Mouse (Mus musculus) embryonic facial prominence, embryonic 11.5 days (tissue): Measurements from ENCODE around the gene Tln2. TPM values are rescaled to one million over a fixed set of nuclear protein-coding genes. Genes with fewer than 3 reads are reported as not detected.

Experiments used
- ATAC-seq: fragments of 200-750 bp; cut with Nextera tagmentation; replicated peaks from 2 replicates; pipeline ENCODE4 v1.8.0; 2017; ENCODE audit warnings: low read depth; ENCODE audit not compliant: insufficient number of reproducible peaks, low FRiP score, low TSS enrichment
- DNase-seq: peaks from one replicate; pipeline ENCODE4 v3.0.0-alpha.2; 2015; ENCODE audit warnings: low spot score
- H3K27ac ChIP-seq: fragments of 300-500 bp; sonication (generic); replicated peaks from 2 replicates; pipeline ENCODE4 v1.5.1; 2014; ENCODE audit warnings: mild to moderate bottlenecking, low read depth, low read length, control low read depth
- H3K27me3 ChIP-seq: fragments of 300-500 bp; sonication (generic); 2 replicates; pipeline ENCODE4 v1.6.1; 2014; ENCODE audit warnings: mild to moderate bottlenecking, low read length, moderate library complexity, mixed read lengths; ENCODE audit not compliant: control insufficient read depth, insufficient read depth
- H3K36me3 ChIP-seq: fragments of 300-500 bp; sonication (generic); replicated peaks from 2 replicates; pipeline ENCODE4 v1.6.1; 2014; ENCODE audit warnings: low read depth, mild to moderate bottlenecking, low read length, moderate library complexity, mixed read lengths; ENCODE audit not compliant: control insufficient read depth, insufficient read depth
- H3K4me1 ChIP-seq: fragments of 300-500 bp; sonication (generic); 2 replicates; pipeline ENCODE4 v1.6.1; 2014; ENCODE audit warnings: low read length, mixed read lengths; ENCODE audit not compliant: control insufficient read depth, insufficient read depth
- H3K4me2 ChIP-seq: fragments of 300-500 bp; sonication (generic); 2 replicates; pipeline ENCODE4 v1.6.1; 2014; ENCODE audit warnings: low read depth, mild to moderate bottlenecking, control low read depth, low read length, moderate library complexity
- H3K4me3 ChIP-seq: fragments of 300-500 bp; sonication (generic); 2 replicates; pipeline ENCODE4 v1.5.1; 2014; ENCODE audit warnings: low read depth, low read length, control low read depth
- H3K9ac ChIP-seq: fragments of 300-500 bp; sonication (generic); replicated peaks from 2 replicates; pipeline ENCODE4 v1.6.1; 2014; ENCODE audit warnings: mild to moderate bottlenecking, control low read depth, low read length
- H3K9me3 ChIP-seq: fragments of 300-500 bp; sonication (generic); replicated peaks from 2 replicates; pipeline ENCODE4 v1.6.1; 2016; ENCODE audit warnings: mild to moderate bottlenecking, low read length, inconsistent platforms, mixed read lengths; ENCODE audit not compliant: control insufficient read depth
- WGBS: fragments of 180-500 bp; shearing (Covaris S2); extraction: QIAGEN DNeasy Blood & Tissue Kit; methylation state at CpG from one replicate; pipeline ENCODE4 v1.1.7; 2014; 5-methylcytosine and 5-hydroxymethylcytosine counted together
- polyA plus RNA-seq: library from polyadenylated mRNA; unstranded; fragments of >200 nt; fragmentation: Nextera tagmentation; extraction: Ambion mirVana; gene quantifications from 2 replicates; pipeline ENCODE4 v1.2.1, GENCODE M21; 2014

Tln2 gene
- polyA plus RNA-seq, 1 experiment from 2014 or later = 25.3 TPM

DNA sequence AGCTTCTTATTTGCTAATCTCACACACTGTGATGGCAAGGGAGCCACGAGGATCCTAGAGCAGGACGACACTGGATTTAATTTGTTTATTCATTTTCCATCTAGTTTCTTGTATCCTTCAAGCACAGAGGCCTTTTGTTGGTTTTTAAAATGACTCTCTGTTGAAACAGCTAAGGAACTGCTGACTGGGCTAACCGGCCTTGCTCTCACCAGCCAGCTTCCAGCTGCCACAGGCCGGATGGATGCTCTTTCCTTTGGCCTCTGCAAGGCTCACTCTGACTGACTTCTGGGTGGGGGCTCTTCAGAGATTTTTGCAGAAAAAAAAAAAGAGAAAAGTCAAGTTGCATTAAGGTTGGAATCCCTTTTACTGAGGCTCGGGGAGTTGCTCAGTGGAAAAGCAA lies 258.7 kb downstream of the Tln2 start:
- no peaks in the 10 kb centered on the region; the same call in 1 of the 2 replicates for H3K36me3 ChIP-seq
- no peak overlapping the region for H3K4me3 ChIP-seq
- H3K27ac ChIP-seq = no peak overlapping the region
- H3K27me3 ChIP-seq = no peaks in the 10 kb centered on the region
- no peaks in the 10 kb centered on the region for H3K4me1 ChIP-seq
- 65% methylated on average over 5 of the region's 5 CpGs for WGBS
- DNase-seq (no peak), ATAC-seq (no peak)
- no peak overlapping the region for H3K4me2 ChIP-seq
- no peaks in the 10 kb centered on the region for H3K9me3 ChIP-seq
- no peak overlapping the region for H3K9ac ChIP-seq

DNA sequence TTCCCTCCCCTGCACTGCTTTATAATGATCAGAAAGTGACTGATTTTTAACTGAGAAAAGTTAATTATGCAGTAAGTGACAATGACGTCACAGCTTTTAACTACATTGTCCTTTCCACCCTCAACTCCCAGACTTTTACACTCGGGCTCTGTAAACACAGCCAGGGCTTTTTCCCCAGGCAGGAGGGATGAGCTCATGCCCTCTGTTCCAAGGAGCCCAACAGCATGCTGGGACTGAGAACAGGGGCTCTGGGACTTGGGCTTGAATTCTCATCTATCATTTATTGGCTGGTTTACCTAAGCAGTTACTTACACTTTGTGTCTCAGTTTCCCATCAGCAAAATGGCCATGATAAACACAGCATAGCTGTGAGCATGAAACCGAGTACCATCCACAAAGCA lies 259.2 kb downstream of the Tln2 start:
- H3K4me1 ChIP-seq = no peaks in the 10 kb centered on the region
- DNase-seq (no peak), ATAC-seq (no peak)
- no peak overlapping the region for H3K9ac ChIP-seq
- no peak overlapping the region for H3K27ac ChIP-seq
- WGBS = 46% methylated on average over 3 of the region's 3 CpGs
- no peak overlapping the region for H3K4me3 ChIP-seq
- H3K9me3 ChIP-seq = no peaks in the 10 kb centered on the region
- no peaks in the 10 kb centered on the region; the same call in 1 of the 2 replicates for H3K36me3 ChIP-seq
- no peaks in the 10 kb centered on the region for H3K27me3 ChIP-seq
- no peak overlapping the region for H3K4me2 ChIP-seq

DNA sequence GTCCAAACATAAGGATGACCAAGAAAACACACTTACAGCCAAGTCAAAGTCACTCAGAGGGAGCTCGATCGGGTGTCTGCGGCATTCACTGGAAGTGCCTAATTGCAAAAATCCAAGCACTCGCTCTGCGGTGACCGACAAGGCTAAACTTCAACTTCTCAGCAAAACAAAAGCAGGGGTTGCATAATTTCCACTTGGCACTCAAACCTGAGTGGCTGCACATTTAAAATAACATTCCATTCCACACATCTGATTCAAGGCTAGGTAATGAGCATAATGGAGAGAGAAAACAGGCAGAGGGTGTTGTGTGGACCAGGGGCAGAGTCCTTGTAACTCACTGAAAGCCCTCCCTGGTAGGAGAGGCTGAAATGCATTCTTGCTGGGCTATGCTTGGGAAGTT lies 260.3 kb downstream of the Tln2 start:
- Histone ChIP-seq H3K4me3 (no peak overlapping the region), H3K9ac (no peak overlapping the region), H3K27ac (0 out of 2 replicates have a peak overlapping the region, but pooled peaks have one; percentile 2), H3K27me3 (no peaks in the 10 kb centered on the region), H3K4me1 (no peaks in the 10 kb centered on the region), H3K9me3 (no peaks in the 10 kb centered on the region), H3K4me2 (no peak overlapping the region), H3K36me3 (no peaks in the 10 kb centered on the region)
- ATAC-seq = no peak
- no peak for DNase-seq
- WGBS = 80% methylated on average over 6 of the region's 6 CpGs

DNA sequence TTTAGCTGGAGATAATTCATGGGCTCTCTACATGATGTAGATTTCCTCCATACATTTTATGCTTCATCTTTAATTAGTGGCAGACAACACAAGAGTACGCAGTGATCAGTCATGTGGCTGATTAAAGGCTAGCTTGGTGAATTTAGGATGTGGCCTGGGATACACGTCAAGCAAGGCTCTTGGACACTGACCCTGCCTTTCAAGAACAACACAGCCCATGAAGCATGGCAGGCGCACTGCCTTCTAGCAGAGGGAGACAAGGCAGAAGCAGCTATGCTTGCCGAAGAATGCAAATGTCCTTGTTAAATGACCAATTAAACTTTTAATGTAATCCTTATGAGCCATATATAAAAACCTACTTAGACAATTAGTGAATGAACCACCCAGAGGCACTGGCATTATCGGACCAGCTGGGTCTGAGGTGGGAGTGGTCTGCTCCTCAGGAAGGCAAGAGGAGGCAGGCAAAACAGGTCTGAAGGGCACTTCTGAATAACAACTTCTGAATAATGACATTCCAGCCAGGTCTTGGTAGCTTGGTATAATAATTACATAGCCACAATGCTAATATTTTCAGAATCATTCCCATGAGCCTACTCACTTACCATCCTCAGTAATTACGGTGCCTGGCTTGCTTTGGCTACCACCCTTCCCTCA lies 262.1 kb downstream of the Tln2 start:
- Histone ChIP-seq H3K4me3 (no peak overlapping the region), H3K4me2 (no peak overlapping the region), H3K4me1 (no peaks in the 10 kb centered on the region), H3K27me3 (no peaks in the 10 kb centered on the region), H3K27ac (no peak overlapping the region), H3K9me3 (no peaks in the 10 kb centered on the region), H3K9ac (no peak overlapping the region), H3K36me3 (no peaks in the 10 kb centered on the region)
- DNase-seq (no peak), ATAC-seq (no peak)
- WGBS = 78% methylated on average over 6 of the region's 6 CpGs

DNA sequence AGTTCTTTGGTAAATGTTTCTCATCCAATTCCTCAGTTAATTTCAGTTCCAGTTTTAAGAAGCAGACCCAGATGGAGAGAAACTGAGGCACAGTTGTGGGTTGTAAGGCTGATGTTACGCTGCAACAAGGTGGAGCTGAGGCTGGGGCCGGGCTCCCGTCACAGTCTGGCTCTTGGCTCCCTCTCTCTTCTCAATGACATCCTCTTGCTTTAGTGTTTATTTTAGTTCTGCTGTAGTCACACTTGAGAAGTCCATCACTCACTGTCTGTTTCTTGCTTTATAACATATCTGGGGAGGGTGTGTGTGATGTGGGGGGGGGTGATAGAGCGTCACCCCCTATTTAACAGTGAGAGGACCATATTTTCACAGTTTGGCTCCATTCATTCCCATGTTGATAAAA lies 272.0 kb downstream of the Tln2 start:
- no peak overlapping the region for H3K4me2 ChIP-seq
- DNase-seq (no peak), ATAC-seq (no peak)
- H3K9ac ChIP-seq = no peak overlapping the region
- H3K27me3 ChIP-seq = no peaks in the 10 kb centered on the region
- no peaks in the 10 kb centered on the region for H3K4me1 ChIP-seq
- WGBS = 91% methylated on average over 4 of the region's 4 CpGs
- H3K9me3 ChIP-seq = no peaks in the 10 kb centered on the region
- no peak overlapping the region for H3K4me3 ChIP-seq
- H3K27ac ChIP-seq = no peak overlapping the region
- H3K36me3 ChIP-seq = no peaks in the 10 kb centered on the region

DNA sequence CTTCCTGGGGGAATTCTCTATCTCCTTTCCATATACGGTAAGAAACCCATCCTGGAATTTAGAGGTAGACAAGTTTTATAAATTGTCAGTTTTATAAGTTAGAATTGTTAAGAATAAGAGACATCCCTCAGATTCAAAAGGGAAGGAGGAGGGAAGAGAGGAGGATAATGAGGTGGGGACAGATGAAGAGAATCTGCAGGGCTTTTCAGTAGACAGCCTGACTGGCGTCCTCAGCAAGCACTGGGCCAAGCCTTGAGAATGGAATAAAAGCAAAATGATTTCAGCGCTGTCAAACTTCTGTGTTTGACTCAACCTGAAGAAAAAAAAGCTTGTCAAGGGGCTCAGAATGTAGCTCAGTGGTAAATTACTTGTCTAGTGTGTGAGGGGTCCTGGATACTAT lies 272.7 kb downstream of the Tln2 start:
- ATAC-seq (no peak), DNase-seq (no peak)
- H3K27ac ChIP-seq = no peak overlapping the region
- 88% methylated on average over 3 of the region's 3 CpGs for WGBS
- H3K27me3 ChIP-seq = no peaks in the 10 kb centered on the region
- no peak overlapping the region for H3K4me3 ChIP-seq
- no peak overlapping the region for H3K9ac ChIP-seq
- no peaks in the 10 kb centered on the region for H3K4me1 ChIP-seq
- no peak overlapping the region for H3K4me2 ChIP-seq
- no peaks in the 10 kb centered on the region for H3K36me3 ChIP-seq
- no peaks in the 10 kb centered on the region for H3K9me3 ChIP-seq

DNA sequence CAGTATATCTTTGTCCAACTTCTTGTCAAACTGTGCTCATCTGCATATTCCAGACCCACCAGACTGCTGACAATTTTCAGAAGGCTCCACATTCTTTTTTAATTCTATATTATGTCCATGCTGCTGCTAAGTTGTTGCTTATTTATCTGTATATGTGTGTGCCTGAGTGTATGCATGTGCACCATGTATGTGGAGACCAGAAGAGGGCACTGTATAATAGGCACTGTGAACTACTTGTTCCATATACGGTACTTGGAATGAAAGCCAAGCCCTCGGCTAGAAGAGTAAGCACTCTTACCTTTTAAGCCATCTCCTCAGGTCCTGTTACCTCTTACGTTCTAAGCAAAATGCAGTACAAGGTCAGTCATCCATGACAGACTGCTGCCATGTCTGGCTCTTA lies 274.0 kb downstream of the Tln2 start:
- Histone ChIP-seq H3K36me3 (no peaks in the 10 kb centered on the region), H3K9me3 (no peaks in the 10 kb centered on the region), H3K4me3 (no peak overlapping the region), H3K4me2 (no peak overlapping the region), H3K9ac (no peak overlapping the region), H3K27ac (no peak overlapping the region), H3K27me3 (no peaks in the 10 kb centered on the region), H3K4me1 (no peaks in the 10 kb centered on the region)
- 73% methylated on average over 3 of the region's 3 CpGs for WGBS
- no peak for ATAC-seq
- DNase-seq = no peak

DNA sequence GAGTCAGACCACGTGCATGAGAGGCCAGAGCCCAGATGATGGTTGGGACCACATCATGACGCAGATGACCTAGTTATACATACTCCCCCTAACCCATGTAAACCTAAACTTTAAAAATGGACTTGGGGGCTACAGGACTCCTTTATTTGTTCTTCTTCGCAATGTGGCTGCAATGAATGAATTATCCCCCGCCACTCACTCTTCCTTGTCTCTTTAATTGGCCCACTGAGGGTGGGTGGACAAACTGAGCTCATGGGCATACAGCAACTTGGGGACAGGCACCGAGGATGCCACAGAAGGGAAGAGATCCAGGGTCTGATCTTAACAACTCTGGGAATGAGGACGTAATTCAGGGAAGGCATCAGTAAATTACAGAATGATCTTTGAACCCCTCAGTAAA lies 277.7 kb downstream of the Tln2 start:
- Histone ChIP-seq H3K9ac (no peak overlapping the region), H3K4me1 (no peaks in the 10 kb centered on the region), H3K27me3 (no peaks in the 10 kb centered on the region), H3K27ac (no peak overlapping the region), H3K4me3 (no peak overlapping the region), H3K9me3 (no peaks in the 10 kb centered on the region), H3K36me3 (no peaks in the 10 kb centered on the region), H3K4me2 (no peak overlapping the region)
- DNase-seq = no peak
- no peak for ATAC-seq
- 78% methylated on average over 6 of the region's 6 CpGs for WGBS
